Mouse (Mus musculus): Measurements from ENCODE around the gene Nmrk1.

DNA sequence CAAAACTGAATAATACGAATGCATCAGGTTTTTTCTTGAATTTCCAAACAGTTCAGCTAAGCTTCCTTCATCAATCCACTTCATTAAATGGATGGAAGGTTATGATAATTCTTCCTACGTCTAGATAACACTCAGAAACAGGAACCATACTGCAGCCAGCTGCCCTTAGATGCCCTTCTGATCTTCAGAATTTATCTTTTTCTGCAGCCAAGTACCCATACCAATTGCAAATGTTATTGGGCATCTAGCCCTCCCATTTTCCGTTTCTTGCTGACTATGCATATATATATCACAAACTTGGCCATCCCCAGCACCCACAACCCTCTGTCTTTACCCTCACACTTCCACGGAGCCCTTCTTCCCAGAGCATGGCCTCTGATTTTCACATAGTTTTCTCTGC lies 18.2 kb downstream of the Nmrk1 start:
- TF ChIP-seq CTCF (IDR thresholded peaks at IDR 0.05; ENCODE audit: low read depth), result no peak
- TF ChIP-seq EP300 (IDR thresholded peaks at IDR 0.05; ENCODE audit: low read depth), result no peak
